Mouse (Mus musculus): Measurements from ENCODE around the gene Dcaf8. TPM values are rescaled to one million over a fixed set of nuclear protein-coding genes. Genes with fewer than 3 reads are reported as not detected.

Dcaf8 gene
- 53.6 and 58.6 TPM in 2 replicates for polyA plus RNA-seq (2021; fragmentation: Nextera tagmentation)
- long read RNA-seq, experiment 1, full-length matches to known transcripts, result 735 of 860 reads
- long read RNA-seq, experiment 1, partial matches to known transcripts, result 74 of 860 reads
- long read RNA-seq, experiment 1, other reads (novel, unspliced or antisense), result 51 of 860 reads
- long read RNA-seq, experiment 2, transcript Dcaf8-206 (14 exons, 2,859 nt), result major isoform, 29 of 117 reads
- long read RNA-seq, experiment 2, transcript Dcaf8-202 (14 exons, 2,754 nt), result minor isoform, 14 of 117 reads
- long read RNA-seq, experiment 2, partial matches to known transcripts, result 66 of 117 reads
- long read RNA-seq, experiment 2, other reads (novel, unspliced or antisense), result 8 of 117 reads

GRCm38 (mm10) chr1:172147835-172148278 lies at the start of gene Dcaf8:
Gene Dcaf8, plus strand, starts transcription at chr1:172148084.

GRCm38 (mm10) chr1:172126376-172127347 lies 21.2 kb upstream of the Dcaf8 start, which contains the start of gene Pex19:
Gene Pex19, plus strand, starts transcription at chr1:172126755.

DNA sequence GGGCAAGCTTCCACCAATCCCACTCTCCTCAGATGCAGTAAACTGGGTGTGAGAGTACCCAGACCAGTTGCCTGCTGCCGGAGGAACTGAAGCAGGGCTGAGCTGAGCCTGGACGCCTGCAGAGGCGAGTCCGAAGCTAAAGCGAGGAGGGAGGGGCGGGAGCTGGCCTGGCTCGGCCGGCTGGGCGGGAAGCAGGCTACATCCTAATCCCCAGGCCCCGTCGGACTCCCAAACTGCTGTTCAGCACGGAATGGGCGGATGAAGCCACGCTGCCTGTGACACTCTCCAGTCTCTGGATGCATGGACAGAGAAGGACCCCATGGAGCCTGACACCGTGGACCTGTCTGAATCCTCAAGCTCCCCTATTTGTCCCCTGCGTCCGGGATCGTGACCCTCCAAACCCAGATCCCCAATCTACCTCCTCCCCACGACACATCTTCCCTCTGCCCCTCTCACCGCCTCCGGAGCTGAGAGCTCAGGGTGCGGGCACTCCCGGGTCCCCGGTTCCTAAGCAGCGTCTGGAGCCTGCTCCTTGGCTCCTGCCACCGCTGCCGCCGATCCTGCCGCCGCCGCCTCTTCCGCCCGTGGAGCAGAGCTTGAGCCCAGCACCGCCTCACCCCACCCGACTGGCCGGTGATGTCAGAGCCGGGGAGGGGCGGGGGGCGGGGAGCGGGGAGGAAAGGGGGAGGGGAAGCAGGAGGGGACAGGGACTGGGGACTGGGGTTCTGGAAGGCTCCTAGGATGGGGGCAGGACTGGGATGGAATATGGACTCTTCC lies 58.4 kb downstream of the Dcaf8 start, which contains the start of gene Pea15a:
TSS of gene Pea15a (minus strand) at position 664 of the 777 bp plus-strand sequence.

GRCm38 (mm10) chr1:172219451-172220406 lies 71.8 kb downstream of the Dcaf8 start, which contains the start of gene Casq1:
Gene Casq1, minus strand, starts transcription at chr1:172219868.

Other genes with a start within 250 kb of the Dcaf8 start
- 0.21 and 0.29 TPM in 2 replicates for gene Slamf6, start 230.6 kb upstream of the Dcaf8 start, polyA plus RNA-seq (2021; fragmentation: Nextera tagmentation)
- 7.4 and 9.8 TPM in 2 replicates for gene Vangl2, start 119.6 kb upstream of the Dcaf8 start, polyA plus RNA-seq (2021; fragmentation: Nextera tagmentation)
- gene Nhlh1, start 90.5 kb upstream of the Dcaf8 start, polyA plus RNA-seq (2021; fragmentation: Nextera tagmentation), result 0.28 and 0.29 TPM in 2 replicates
- gene Copa, start 65.6 kb upstream of the Dcaf8 start, polyA plus RNA-seq (2021; fragmentation: Nextera tagmentation), result 79.3 and 98.3 TPM in 2 replicates
- gene Ncstn, start 65.3 kb upstream of the Dcaf8 start, polyA plus RNA-seq (2021; fragmentation: Nextera tagmentation), result 34.1 and 40.6 TPM in 2 replicates
- gene Pex19, start 21.3 kb upstream of the Dcaf8 start, polyA plus RNA-seq (2021; fragmentation: Nextera tagmentation), result 92.8 and 102 TPM in 2 replicates
- gene Pea15a, start 58.7 kb downstream of the Dcaf8 start, polyA plus RNA-seq (2021; fragmentation: Nextera tagmentation), result 326 and 604 TPM in 2 replicates
- gene Casq1, start 71.8 kb downstream of the Dcaf8 start, polyA plus RNA-seq (2021; fragmentation: Nextera tagmentation), result 0.92 and 1.2 TPM in 2 replicates
- not detected in 2 replicates for gene Atp1a4, start 110.3 kb downstream of the Dcaf8 start, polyA plus RNA-seq (2021; fragmentation: Nextera tagmentation)
- 86.2 and 162 TPM in 2 replicates for gene Igsf8, start 113.6 kb downstream of the Dcaf8 start, polyA plus RNA-seq (2021; fragmentation: Nextera tagmentation)
- gene Atp1a2, start 150.0 kb downstream of the Dcaf8 start, polyA plus RNA-seq (2021; fragmentation: Nextera tagmentation), result 163 and 316 TPM in 2 replicates
- 26.4 and 33.0 TPM in 2 replicates for gene Kcnj9, start 181.2 kb downstream of the Dcaf8 start, polyA plus RNA-seq (2021; fragmentation: Nextera tagmentation)
- gene Kcnj10, start 193.1 kb downstream of the Dcaf8 start, polyA plus RNA-seq (2021; fragmentation: Nextera tagmentation), result 19.5 and 24.3 TPM in 2 replicates
- 2.0 and 2.2 TPM in 2 replicates for gene Pigm, start 228.5 kb downstream of the Dcaf8 start, polyA plus RNA-seq (2021; fragmentation: Nextera tagmentation)

Data from left cerebral cortex, adult 6 months (tissue).